Mouse (Mus musculus) neural tube, embryonic 15.5 days (tissue): ENCODE measurements around the gene Pbld2. TPM values are rescaled to one million over a fixed set of nuclear protein-coding genes. Genes with fewer than 3 reads are reported as not detected.

Source experiments
- ATAC-seq: fragments of 200-750 bp; cut with Nextera tagmentation; 2 replicates; pipeline ENCODE4 v1.8.0; 2017; ENCODE audit warnings: mild to moderate bottlenecking, moderate TSS enrichment, moderate library complexity; ENCODE audit not compliant: low FRiP score
- H3K27ac ChIP-seq: fragments of 300-500 bp; sonication (generic); replicated peaks from 2 replicates; pipeline ENCODE4 v1.5.1; 2015; ENCODE audit warnings: mild to moderate bottlenecking, inconsistent platforms
- H3K27me3 ChIP-seq: fragments of 300-500 bp; sonication (generic); replicated peaks from 2 replicates; pipeline ENCODE4 v1.6.1; 2015; ENCODE audit warnings: inconsistent platforms
- H3K36me3 ChIP-seq: fragments of 300-500 bp; sonication (generic); 2 replicates; pipeline ENCODE4 v1.6.1; 2015; ENCODE audit warnings: inconsistent platforms
- H3K4me1 ChIP-seq: fragments of 300-500 bp; sonication (generic); 2 replicates; pipeline ENCODE4 v1.6.1; 2015; ENCODE audit warnings: inconsistent platforms
- H3K4me2 ChIP-seq: fragments of 300-500 bp; sonication (generic); 2 replicates; pipeline ENCODE4 v1.6.1; 2015; ENCODE audit warnings: inconsistent platforms, mild to moderate bottlenecking, moderate library complexity
- H3K4me3 ChIP-seq: fragments of 300-500 bp; sonication (generic); replicated peaks from 2 replicates; pipeline ENCODE4 v1.5.1; 2015; ENCODE audit warnings: mild to moderate bottlenecking, inconsistent platforms
- H3K9ac ChIP-seq: fragments of 300-500 bp; sonication (generic); replicated peaks from 2 replicates; pipeline ENCODE4 v1.6.1; 2015; ENCODE audit warnings: mild to moderate bottlenecking, inconsistent platforms
- H3K9me3 ChIP-seq: fragments of 300-500 bp; sonication (generic); replicated peaks from 2 replicates; pipeline ENCODE4 v1.6.1; 2016; ENCODE audit warnings: inconsistent platforms
- WGBS: fragments of 180-500 bp; shearing (Covaris S2); methylation state at CpG from one replicate; pipeline ENCODE4 v1.1.7; 2015; ENCODE audit warnings: mixed read lengths; 5-methylcytosine and 5-hydroxymethylcytosine counted together
- polyA plus RNA-seq: library from polyadenylated mRNA; unstranded; fragments of >200 nt; fragmentation: Nextera tagmentation; extraction: Ambion mirVana; gene quantifications from 2 replicates; pipeline ENCODE4 v1.2.1, GENCODE M21; 2015

The Pbld2 gene
- polyA plus RNA-seq, 1 experiment from 2014 or later, result 0.81 TPM

- Histone ChIP-seq H3K36me3 (peaks cover 90% of the 10 kb centered on the region), H3K9me3 (no peaks in the 10 kb centered on the region), H3K27me3 (no peaks in the 10 kb centered on the region), H3K9ac (no peak overlapping the region), H3K4me1 (no peaks in the 10 kb centered on the region), H3K4me2 (no peak overlapping the region), H3K27ac (no peak overlapping the region), H3K4me3 (no peak overlapping the region)
- WGBS, result 78% methylated on average over 3 of the region's 3 CpGs
- ATAC-seq, result no peak
Observed at GRCm38 (mm10) chr10:63008193-63008592, 15.9 kb upstream of the Pbld2 start.

GRCm38 (mm10) chr10:63010268-63010667, 13.8 kb upstream of the Pbld2 start:
- ATAC-seq, result no peak
- Histone ChIP-seq H3K9ac (no peak overlapping the region), H3K4me3 (no peak overlapping the region), H3K9me3 (no peaks in the 10 kb centered on the region), H3K4me2 (no peak overlapping the region), H3K27ac (no peak overlapping the region), H3K36me3 (peaks cover 86% of the 10 kb centered on the region), H3K27me3 (no peaks in the 10 kb centered on the region), H3K4me1 (no peaks in the 10 kb centered on the region)
- WGBS, result 91% methylated on average over 4 of the region's 4 CpGs

GRCm38 (mm10) chr10:63011556-63011955, 12.6 kb upstream of the Pbld2 start:
- ATAC-seq, result no peak
- peaks cover 87% of the 10 kb centered on the region for H3K36me3 ChIP-seq
- no peak overlapping the region for H3K4me2 ChIP-seq
- H3K27me3 ChIP-seq, result no peaks in the 10 kb centered on the region
- no peak overlapping the region for H3K4me3 ChIP-seq
- H3K9ac ChIP-seq, result no peak overlapping the region
- no peaks in the 10 kb centered on the region for H3K4me1 ChIP-seq
- H3K9me3 ChIP-seq, result no peaks in the 10 kb centered on the region
- H3K27ac ChIP-seq, result no peak overlapping the region
- 89% methylated on average over 6 of the region's 6 CpGs for WGBS

GRCm38 (mm10) chr10:63013476-63013875, 10.6 kb upstream of the Pbld2 start:
- 63% methylated on average over 3 of the region's 3 CpGs for WGBS
- Histone ChIP-seq H3K36me3 (peaks cover 82% of the 10 kb centered on the region), H3K9me3 (no peaks in the 10 kb centered on the region), H3K27me3 (no peaks in the 10 kb centered on the region), H3K4me1 (peaks cover under 1% of the 10 kb centered on the region; the same call in 1 of the 2 replicates), H3K9ac (no peak overlapping the region), H3K4me2 (no peak overlapping the region), H3K4me3 (no peak overlapping the region), H3K27ac (no peak overlapping the region)
- no peak for ATAC-seq

- WGBS, result 91% methylated on average over 9 of the region's 9 CpGs
Observed at GRCm38 (mm10) chr10:63014168-63014567, 9.9 kb upstream of the Pbld2 start.

GRCm38 (mm10) chr10:63019304-63019703, 4.8 kb upstream of the Pbld2 start:
- Histone ChIP-seq H3K9ac (no peak overlapping the region), H3K27ac (no peak overlapping the region), H3K27me3 (no peaks in the 10 kb centered on the region), H3K36me3 (peaks cover 31% of the 10 kb centered on the region), H3K4me2 (peak overlapping the region; percentile 11; the same call in 1 of the 2 replicates), H3K9me3 (no peaks in the 10 kb centered on the region), H3K4me1 (peaks cover 30% of the 10 kb centered on the region), H3K4me3 (no peak overlapping the region)
- no peak for ATAC-seq
- WGBS, result 59% methylated on average over 6 of the region's 6 CpGs

More at GRCm38 (mm10) chr10:63014168-63014567, 9.9 kb upstream of the Pbld2 start:
- Histone ChIP-seq H3K9me3 (no peaks in the 10 kb centered on the region), H3K4me1 (peaks cover 4% of the 10 kb centered on the region), H3K27ac (no peak overlapping the region), H3K4me3 (no peak overlapping the region), H3K9ac (no peak overlapping the region), H3K27me3 (no peaks in the 10 kb centered on the region), H3K4me2 (no peak overlapping the region), H3K36me3 (peaks cover 78% of the 10 kb centered on the region)
- ATAC-seq, result no peak

GRCm38 (mm10) chr10:63021702-63022101, 2.4 kb upstream of the Pbld2 start:
- Histone ChIP-seq H3K4me1 (peaks cover 49% of the 10 kb centered on the region), H3K9me3 (no peaks in the 10 kb centered on the region), H3K36me3 (peaks cover 11% of the 10 kb centered on the region), H3K27me3 (no peaks in the 10 kb centered on the region), H3K9ac (peak overlapping the region; percentile 89; the same call in 1 of the 2 replicates), H3K27ac (no peak overlapping the region), H3K4me2 (peak overlapping the region; percentile 67), H3K4me3 (peak overlapping the region; percentile 76)
- no peak for ATAC-seq
- 45% methylated on average over 4 of the region's 4 CpGs for WGBS

GRCm38 (mm10) chr10:63022541-63023120, 1.5 kb upstream of the Pbld2 start:
- H3K36me3 ChIP-seq, result peaks cover 4% of the 10 kb centered on the region; the same call in 1 of the 2 replicates
- H3K9ac ChIP-seq, result peak overlapping the region; percentile 89
- H3K27ac ChIP-seq, result peak overlapping the region; percentile 100
- under 1% methylated on average over 27 of the region's 27 CpGs for WGBS
- peaks cover 55% of the 10 kb centered on the region for H3K4me1 ChIP-seq
- no peaks in the 10 kb centered on the region for H3K9me3 ChIP-seq
- peak overlapping the region; percentile 76 for H3K4me3 ChIP-seq
- H3K27me3 ChIP-seq, result no peaks in the 10 kb centered on the region
- peak overlapping the region; percentile 67 for H3K4me2 ChIP-seq
- ATAC-seq, result no peak

GRCm38 (mm10) chr10:63023121-63023748, 880 bp upstream of the Pbld2 start:
- under 1% methylated on average over 63 of the region's 68 CpGs for WGBS
- ATAC-seq, result peak; percentile 37
- Histone ChIP-seq H3K4me3 (peak overlapping the region; percentile 76), H3K27ac (peak overlapping the region; percentile 100), H3K27me3 (no peaks in the 10 kb centered on the region), H3K9ac (peak overlapping the region; percentile 89), H3K9me3 (no peaks in the 10 kb centered on the region), H3K36me3 (no peaks in the 10 kb centered on the region), H3K4me1 (peaks cover 55% of the 10 kb centered on the region), H3K4me2 (peak overlapping the region; percentile 67)

- H3K36me3 ChIP-seq, result no peaks in the 10 kb centered on the region
- peaks cover 53% of the 10 kb centered on the region for H3K4me1 ChIP-seq
- peak overlapping the region; percentile 100 for H3K27ac ChIP-seq
- no peaks in the 10 kb centered on the region for H3K27me3 ChIP-seq
- 0% methylated on average over 8 of the region's 8 CpGs for WGBS
- ATAC-seq, result peak; percentile 54; the same call in 1 of the 2 replicates
- peak overlapping the region; percentile 67 for H3K4me2 ChIP-seq
- peak overlapping the region; percentile 76 for H3K4me3 ChIP-seq
- no peaks in the 10 kb centered on the region for H3K9me3 ChIP-seq
- H3K9ac ChIP-seq, result peak overlapping the region; percentile 89
Observed at GRCm38 (mm10) chr10:63024580-63024910, 430 bp downstream of the Pbld2 start.

- Histone ChIP-seq H3K9ac (peak overlapping the region; percentile 89; the same call in 1 of the 2 replicates), H3K27me3 (no peaks in the 10 kb centered on the region), H3K9me3 (no peaks in the 10 kb centered on the region), H3K4me2 (peak overlapping the region; percentile 67), H3K27ac (peak overlapping the region; percentile 100), H3K36me3 (no peaks in the 10 kb centered on the region), H3K4me1 (peaks cover 52% of the 10 kb centered on the region), H3K4me3 (peak overlapping the region; percentile 76)
- no peak for ATAC-seq
- WGBS, result 28% methylated on average over 2 of the region's 2 CpGs
Observed at GRCm38 (mm10) chr10:63025016-63025415, 901 bp downstream of the Pbld2 start.

GRCm38 (mm10) chr10:63025491-63026011, 1.4 kb downstream of the Pbld2 start:
- H3K4me3 ChIP-seq, result 0 out of 2 replicates have a peak overlapping the region, but pooled peaks have one; percentile 5
- WGBS, result 10% methylated on average over 6 of the region's 6 CpGs
- peaks cover 47% of the 10 kb centered on the region for H3K4me1 ChIP-seq

More at GRCm38 (mm10) chr10:63025491-63026011, 1.4 kb downstream of the Pbld2 start:
- H3K9ac ChIP-seq, result no peak overlapping the region
- H3K4me2 ChIP-seq, result peak overlapping the region; percentile 67
- no peaks in the 10 kb centered on the region for H3K9me3 ChIP-seq
- H3K36me3 ChIP-seq, result no peaks in the 10 kb centered on the region
- no peaks in the 10 kb centered on the region for H3K27me3 ChIP-seq
- no peak for ATAC-seq
- peak overlapping the region; percentile 100 for H3K27ac ChIP-seq
